In genomic region chr6:47333016-47333415, GRCm38 (mm10) we compare ENCODE assay signal across 11 mouse cellular contexts.
DNase-seq lines count a peak whose midpoint lies in the region; ATAC-seq and TF ChIP-seq lines count a peak whose summit lies in the region.
"Had no signal": no experiment of that assay in that cellular context is flagged by ENCODE, and none has a peak within 500 bp of the region (broad histone marks: within the 10 kb centered on the region; RNA-seq: fewer than 3 reads in every experiment).

No protein-coding gene starts in this region.

- ATAC-seq in heart, embryonic 16.5 days (replicated peaks; ENCODE audit: extremely low read depth, insufficient read depth, low FRiP score): no peak
- no peak for ATAC-seq in midbrain, postnatal 0 days (ENCODE audit: low FRiP score)
- ATAC-seq: CD4-positive, CD25-positive, alpha-beta regulatory T cell, adult 4 months; liver, postnatal 0 days had no signal

- H3K36me3 ChIP-seq in heart, embryonic 16.5 days (ENCODE audit: control insufficient read depth, insufficient read depth): no peaks in the 10 kb centered on the region
- H3K36me3 ChIP-seq in midbrain, postnatal 0 days (ENCODE audit: insufficient read depth, low read length): no peaks in the 10 kb centered on the region
- no peaks in the 10 kb centered on the region for H3K36me3 ChIP-seq in midbrain, embryonic 10.5 days
- H3K36me3 ChIP-seq: kidney, embryonic 15.5 days had no signal

- no peak overlapping the region for H3K27ac ChIP-seq in heart, embryonic 16.5 days (ENCODE audit: low read length)
- H3K27ac ChIP-seq in midbrain, postnatal 0 days (ENCODE audit: low read depth, low read length): no peak overlapping the region
- no peak overlapping the region for H3K27ac ChIP-seq in midbrain, embryonic 10.5 days (replicated peaks)
- H3K27ac ChIP-seq: kidney, embryonic 15.5 days had no signal

- H3K9ac ChIP-seq in heart, embryonic 16.5 days (ENCODE audit: low read length): no peak overlapping the region
- H3K9ac ChIP-seq in midbrain, postnatal 0 days (replicated peaks; ENCODE audit: low read length, poor library complexity, severe bottlenecking): no peak overlapping the region
- H3K9ac ChIP-seq: kidney, embryonic 15.5 days; liver, postnatal 0 days had no signal

- peak; percentile 23 for DNase-seq in cerebellum, adult 9-11 months
- DNase-seq in cerebellum, adult 11 months: no peak
- no peak for DNase-seq in heart, adult 9 months (ENCODE audit: low spot score in 2 of 2)
- no peak for DNase-seq in midbrain, postnatal 0 days (ENCODE audit: low spot score)
- no peak for DNase-seq in midbrain, embryonic 10.5 days (ENCODE audit: low spot score)
- no peak for DNase-seq in kidney, adult 9 months
- no peak for DNase-seq in urinary bladder, postnatal 4 days (ENCODE audit: low spot score in 2 of 2)
- DNase-seq: liver, postnatal 0 days had no signal

- WGBS in heart, embryonic 16.5 days: 26% methylated on average over 4 of the region's 4 CpGs
- WGBS in midbrain, postnatal 0 days: 40% methylated on average over 4 of the region's 4 CpGs
- WGBS in midbrain, embryonic 10.5 days: 41% methylated on average over 4 of the region's 4 CpGs

- no peaks in the 10 kb centered on the region for H3K9me3 ChIP-seq in heart, embryonic 16.5 days (replicated peaks; ENCODE audit: control insufficient read depth, low read length)
- no peaks in the 10 kb centered on the region for H3K9me3 ChIP-seq in midbrain, postnatal 0 days (ENCODE audit: low read length)
- no peaks in the 10 kb centered on the region for H3K9me3 ChIP-seq in midbrain, embryonic 10.5 days (replicated peaks)
- H3K9me3 ChIP-seq: kidney, embryonic 15.5 days had no signal

- H3K4me1 ChIP-seq in heart, embryonic 16.5 days (ENCODE audit: control insufficient read depth, insufficient read depth, low read length): peaks cover 7% of the 10 kb centered on the region
- H3K4me1 ChIP-seq in midbrain, postnatal 0 days (ENCODE audit: insufficient read depth, low read length): no peaks in the 10 kb centered on the region
- H3K4me1 ChIP-seq in midbrain, embryonic 10.5 days: peaks cover 7% of the 10 kb centered on the region
- H3K4me1 ChIP-seq: kidney, embryonic 15.5 days had no signal

- no peak overlapping the region for H3K4me3 ChIP-seq in heart, embryonic 16.5 days (ENCODE audit: low read length)
- no peak overlapping the region for H3K4me3 ChIP-seq in midbrain, postnatal 0 days (ENCODE audit: low read depth, low read length)
- no peak overlapping the region for H3K4me3 ChIP-seq in midbrain, embryonic 10.5 days
- H3K4me3 ChIP-seq: kidney, embryonic 15.5 days had no signal

- peak overlapping the region; percentile 26; the same call in 1 of the 2 replicates for H3K4me2 ChIP-seq in heart, embryonic 16.5 days (ENCODE audit: low read depth, low read length)
- no peak overlapping the region for H3K4me2 ChIP-seq in midbrain, postnatal 0 days (ENCODE audit: low read depth, low read length, poor library complexity, severe bottlenecking)
- H3K4me2 ChIP-seq: kidney, embryonic 15.5 days had no signal

- H3K27me3 ChIP-seq in heart, embryonic 16.5 days (ENCODE audit: control insufficient read depth, insufficient read depth, low read length): no peaks in the 10 kb centered on the region
- no peaks in the 10 kb centered on the region for H3K27me3 ChIP-seq in midbrain, postnatal 0 days (ENCODE audit: insufficient read depth, low read length)
- no peaks in the 10 kb centered on the region for H3K27me3 ChIP-seq in midbrain, embryonic 10.5 days (ENCODE audit: low read depth, poor library complexity, severe bottlenecking)
- H3K27me3 ChIP-seq: kidney, embryonic 15.5 days had no signal

- 0 out of 2 replicates have a peak, but pooled peaks have one; percentile 11 for TF ChIP-seq CTCF in midbrain, postnatal 0 days (IDR thresholded peaks at IDR 0.05)
